Mouse (Mus musculus) liver, embryonic 14 days (tissue): ENCODE measurements around the gene Dnajb7. TPM values are rescaled to one million over a fixed set of nuclear protein-coding genes. Genes with fewer than 3 reads are reported as not detected.

Experiments used
- polyA plus RNA-seq: library from polyadenylated mRNA; depleted of rRNA; stranded (reverse); fragments of >200 nt; gene quantifications from 2 replicates; pipeline ENCODE4 v1.2.3, GENCODE M21; 2012; rRNA removed

The Dnajb7 gene
- polyA plus RNA-seq: not detected in 2 replicates

GRCm38 (mm10) chr15:81408199-81408598 is at the start of gene Dnajb7:
TSS of gene Dnajb7 (minus strand) at chr15:81408299.

GRCm38 (mm10) chr15:81399638-81400315 is 8.3 kb downstream of the Dnajb7 start, which contains the start of the genes St13 and Xpnpep3:
TSS of gene St13 (minus strand) at chr15:81400077.
TSS of gene Xpnpep3 (plus strand) at chr15:81400138.

GRCm38 (mm10) chr15:81360345-81361021 is 47.6 kb downstream of the Dnajb7 start, which contains the start of gene Slc25a17:
TSS of gene Slc25a17 (minus strand) at chr15:81360812.

Other genes with a start within 250 kb of the Dnajb7 start
- gene Mrtfa, start 217.5 kb downstream of the Dnajb7 start, polyA plus RNA-seq: 3.0 and 3.3 TPM in 2 replicates
- gene Mchr1, start 172.8 kb downstream of the Dnajb7 start, polyA plus RNA-seq: 0.08 TPM in 1 of 2 replicates, not detected in the other
- 25.8 and 30.8 TPM in 2 replicates for gene Slc25a17, start 47.5 kb downstream of the Dnajb7 start, polyA plus RNA-seq
- gene St13, start 8.2 kb downstream of the Dnajb7 start, polyA plus RNA-seq: 42.3 and 43.3 TPM in 2 replicates
- gene Xpnpep3, start 8.2 kb downstream of the Dnajb7 start, polyA plus RNA-seq: 3.3 TPM in 2 replicates
- 79.8 and 84.7 TPM in 2 replicates for gene Rbx1, start 58.0 kb upstream of the Dnajb7 start, polyA plus RNA-seq
- 10.8 and 13.3 TPM in 2 replicates for gene Ep300, start 177.1 kb upstream of the Dnajb7 start, polyA plus RNA-seq